Mouse (Mus musculus) midbrain, postnatal 0 days (tissue): ENCODE measurements around the gene Kcnj2. TPM values are rescaled to one million over a fixed set of nuclear protein-coding genes. Genes with fewer than 3 reads are reported as not detected.

ENCODE experiments used
- ATAC-seq: fragments of 200-750 bp; cut with Nextera tagmentation; 2 replicates; pipeline ENCODE4 v1.8.0; 2017; ENCODE audit warnings: moderate number of reproducible peaks, mild to moderate bottlenecking, moderate TSS enrichment, moderate library complexity; ENCODE audit not compliant: low FRiP score
- DNase-seq: peaks from one replicate; pipeline ENCODE4 v3.0.0-alpha.2; 2015; ENCODE audit warnings: low spot score
- H3K27ac ChIP-seq: fragments of 300-500 bp; sonication (generic); 2 replicates; pipeline ENCODE4 v1.5.1; 2014; ENCODE audit warnings: low read depth, mild to moderate bottlenecking, low read length, mixed read lengths
- H3K27me3 ChIP-seq: fragments of 300-500 bp; sonication (generic); 2 replicates; pipeline ENCODE4 v1.6.1; 2014; ENCODE audit warnings: low read length, control low read depth, mixed read lengths; ENCODE audit not compliant: insufficient read depth
- H3K36me3 ChIP-seq: fragments of 300-500 bp; sonication (generic); 2 replicates; pipeline ENCODE4 v1.6.1; 2014; ENCODE audit warnings: low read length, control low read depth, mixed read lengths; ENCODE audit not compliant: insufficient read depth
- H3K4me1 ChIP-seq: fragments of 300-500 bp; sonication (generic); 2 replicates; pipeline ENCODE4 v1.6.1; 2014; ENCODE audit warnings: mild to moderate bottlenecking, control low read depth, antibody characterized with exemption, low read length, mixed read lengths; ENCODE audit not compliant: insufficient read depth
- H3K4me2 ChIP-seq: fragments of 300-500 bp; sonication (generic); 2 replicates; pipeline ENCODE4 v1.6.1; 2014; ENCODE audit warnings: low read depth, mild to moderate bottlenecking, low read length, mixed read lengths; ENCODE audit not compliant: poor library complexity, severe bottlenecking
- H3K4me3 ChIP-seq: fragments of 300-500 bp; sonication (generic); 2 replicates; pipeline ENCODE4 v1.5.1; 2014; ENCODE audit warnings: low read depth, mild to moderate bottlenecking, low read length, moderate library complexity
- H3K9ac ChIP-seq: fragments of 300-500 bp; sonication (generic); replicated peaks from 2 replicates; pipeline ENCODE4 v1.6.1; 2014; ENCODE audit warnings: mild to moderate bottlenecking, low read length, moderate library complexity, mixed read lengths; ENCODE audit not compliant: poor library complexity, severe bottlenecking
- H3K9me3 ChIP-seq: fragments of 300-500 bp; sonication (generic); 2 replicates; pipeline ENCODE4 v1.6.1; 2016; ENCODE audit warnings: low read length, control low read depth
- CTCF ChIP-seq: IDR thresholded peaks from 2 replicates; pipeline ENCODE4 v1.5.1; 2016; ENCODE audit warnings: antibody characterized with exemption, mild to moderate bottlenecking
- WGBS: fragments of 180-500 bp; shearing (Covaris S2); extraction: QIAGEN DNeasy Blood & Tissue Kit; methylation state at CpG from one replicate; pipeline ENCODE4 v1.1.7; 2014; 5-methylcytosine and 5-hydroxymethylcytosine counted together
- polyA plus RNA-seq: library from polyadenylated mRNA; unstranded; fragments of >200 nt; fragmentation: Nextera tagmentation; extraction: Ambion mirVana; gene quantifications from 2 replicates; pipeline ENCODE4 v1.2.1, GENCODE M21; 2015
- total RNA-seq: library from RNA; depleted of rRNA; stranded (reverse); fragments of >200 nt; gene quantifications from 2 replicates; pipeline ENCODE4 v1.2.3, GENCODE M21; 2014; rRNA removed

Gene Kcnj2
- total and polyA plus RNA-seq, 2 experiments from 2014 or later: 0.33 to 4.4 TPM

GRCm38 (mm10) chr11:111121514-111121913 is 55.5 kb downstream of the Kcnj2 start:
- TF ChIP-seq CTCF: no peak
- no peak for DNase-seq

GRCm38 (mm10) chr11:111123324-111123723 is 57.4 kb downstream of the Kcnj2 start:
- H3K9me3 ChIP-seq: no peaks in the 10 kb centered on the region
- H3K36me3 ChIP-seq: no peaks in the 10 kb centered on the region
- no peaks in the 10 kb centered on the region for H3K27me3 ChIP-seq
- DNase-seq (no peak), ATAC-seq (no peak)
- no peak overlapping the region for H3K4me2 ChIP-seq
- no peak overlapping the region for H3K4me3 ChIP-seq
- H3K4me1 ChIP-seq: no peaks in the 10 kb centered on the region
- no peak overlapping the region for H3K9ac ChIP-seq
- H3K27ac ChIP-seq: no peak overlapping the region
- WGBS: 52% methylated on average over 4 of the region's 4 CpGs
- no peak for TF ChIP-seq CTCF

More at GRCm38 (mm10) chr11:111121514-111121913, 55.5 kb downstream of the Kcnj2 start:
- no peak overlapping the region for H3K27ac ChIP-seq
- no peak overlapping the region for H3K4me3 ChIP-seq
- H3K36me3 ChIP-seq: no peaks in the 10 kb centered on the region
- no peak overlapping the region for H3K9ac ChIP-seq
- H3K27me3 ChIP-seq: no peaks in the 10 kb centered on the region
- no peak for ATAC-seq
- no peaks in the 10 kb centered on the region for H3K4me1 ChIP-seq
- WGBS: 68% methylated on average over 9 of the region's 9 CpGs
- H3K4me2 ChIP-seq: no peak overlapping the region
- H3K9me3 ChIP-seq: no peaks in the 10 kb centered on the region

GRCm38 (mm10) chr11:111125963-111126362 is 60.0 kb downstream of the Kcnj2 start:
- Histone ChIP-seq H3K4me2 (no peak overlapping the region), H3K4me3 (no peak overlapping the region), H3K9me3 (no peaks in the 10 kb centered on the region), H3K4me1 (no peaks in the 10 kb centered on the region), H3K9ac (no peak overlapping the region), H3K36me3 (no peaks in the 10 kb centered on the region), H3K27me3 (no peaks in the 10 kb centered on the region), H3K27ac (no peak overlapping the region)
- WGBS: 97% methylated on average over 5 of the region's 5 CpGs
- no peak for ATAC-seq
- no peak for DNase-seq
- no peak for TF ChIP-seq CTCF

Other genes starting within 250 kb of the Kcnj2 start
- 3.6 and 5.0 TPM in 2 replicates for gene Kcnj16, start 98.1 kb upstream of the Kcnj2 start, total RNA-seq
- gene Kcnj16, start 98.1 kb upstream of the Kcnj2 start, polyA plus RNA-seq: 1.9 and 2.1 TPM in 2 replicates